ENCODE assay signal across 14 mouse cellular contexts in genomic region chr1:78825246-78825645, GRCm38 (mm10). TPM values are rescaled to one million over a fixed set of nuclear protein-coding genes. Genes with fewer than 3 reads are reported as not detected.
"Had no signal": no experiment of that assay in that cellular context is flagged by ENCODE, and none has a peak within 500 bp of the region (broad histone marks: within the 10 kb centered on the region; RNA-seq: fewer than 3 reads in every experiment).

No protein-coding gene starts in this region.

- H3K9me3 ChIP-seq: limb, embryonic 13.5 days; midbrain, embryonic 15.5 days; neural tube, embryonic 12.5 days had no signal

- H3K9ac ChIP-seq: limb, embryonic 13.5 days; liver, embryonic 14.5 days; midbrain, embryonic 15.5 days; neural tube, embryonic 12.5 days had no signal

- H3K4me2 ChIP-seq: limb, embryonic 13.5 days; midbrain, embryonic 11.5 days; midbrain, embryonic 15.5 days; neural tube, embryonic 12.5 days had no signal

- H3K36me3 ChIP-seq: limb, embryonic 13.5 days; midbrain, embryonic 15.5 days; neural tube, embryonic 12.5 days had no signal

- ATAC-seq: midbrain, embryonic 15.5 days had no signal

- H3K4me1 ChIP-seq: megakaryocyte, embryonic 14.5 days; neural tube, embryonic 12.5 days had no signal

- DNase-seq: left cerebral cortex, postnatal 4 days; lung, adult 18-20 months; lung, postnatal 36 days; thymus, postnatal 4 days had no signal

- H3K27me3 ChIP-seq: limb, embryonic 13.5 days; megakaryocyte, embryonic 14.5 days; midbrain, embryonic 15.5 days; neural tube, embryonic 12.5 days had no signal

- H3K27ac ChIP-seq: kidney, postnatal 0 days; limb, embryonic 13.5 days; liver, embryonic 14.5 days; midbrain, embryonic 15.5 days; neural tube, embryonic 12.5 days; stomach, postnatal 0 days had no signal

- H3K4me3 ChIP-seq: limb, embryonic 13.5 days; megakaryocyte, embryonic 14.5 days; midbrain, embryonic 15.5 days; neural tube, embryonic 12.5 days had no signal

RNA-seq across cellular contexts. Expression of gene Kcne4, which starts 8.7 kb away (rescaled TPM):
- total RNA-seq: monocyte, adult 5-6 weeks; neutrophil, adult 5-6 weeks had no signal
